Mouse (Mus musculus) regulatory T cell (primary cell): ENCODE measurements at regions not wholly inside any gene's neighbourhood (a gene's known extent, or its start where the extent isn't known, plus 50 kb on each side); places are given as distances from the start of the nearest gene placed in this dataset.

Experiments
- in situ Hi-C: fragments of 300-600 bp; cut with MboI, MseI; formaldehyde crosslinking; loops from one replicate; pipeline ENCODE4 v1.15.1; 2025; ENCODE audit warnings: high pct_unique_total_duplicates

- in situ Hi-C loops, result no loop called here
Observed at GRCm38 (mm10) chr3:19067141-19067757, 561.2 kb downstream of the 1700064H15Rik start.
